Mouse (Mus musculus) bone marrow, adult 2 months (tissue): Measurements from ENCODE around the gene Clpx.

ENCODE experiments used
- CTCF ChIP-seq: fragments of 200-500 bp; IDR thresholded peaks from 2 replicates; pipeline ENCODE4 v1.5.1; 2011; ENCODE audit warnings: low read length, control low read depth; ENCODE audit not compliant: control insufficient read depth, insufficient read depth
- POLR2A ChIP-seq: fragments of 200-500 bp; IDR thresholded peaks from 2 replicates; pipeline ENCODE4 v1.6.1; 2011; ENCODE audit warnings: low read depth, mild to moderate bottlenecking, control low read depth, low read length, borderline replicate concordance; ENCODE audit not compliant: control insufficient read depth

GRCm38 (mm10) chr9:65261591-65262230, 32.3 kb upstream of the Clpx start:
- TF ChIP-seq CTCF (no peak), POLR2A (no peak)
